Mouse (Mus musculus) lung, postnatal 14 days (tissue): ENCODE measurements at regions not wholly inside any gene's neighbourhood (a gene's known extent, or its start where the extent isn't known, plus 50 kb on each side); places are given as distances from the start of the nearest gene placed in this dataset.
A peak's percentile ranks its signal among the peaks of the same experiment; 100 is the strongest.

Experiments used
- DNase-seq: peaks from one replicate; pipeline ENCODE4 v3.0.0; 2021

- DNase-seq: no peak
These were observed 417.6 kb upstream of the Smim15 start for GRCm38 (mm10) chr13:107626670-107627069.

- DNase-seq: no peak
These were observed 422.9 kb upstream of the Smim15 start for GRCm38 (mm10) chr13:107621337-107621736.

- no peak for DNase-seq
These were observed 423.4 kb upstream of the Smim15 start for GRCm38 (mm10) chr13:107620887-107621286.

DNA sequence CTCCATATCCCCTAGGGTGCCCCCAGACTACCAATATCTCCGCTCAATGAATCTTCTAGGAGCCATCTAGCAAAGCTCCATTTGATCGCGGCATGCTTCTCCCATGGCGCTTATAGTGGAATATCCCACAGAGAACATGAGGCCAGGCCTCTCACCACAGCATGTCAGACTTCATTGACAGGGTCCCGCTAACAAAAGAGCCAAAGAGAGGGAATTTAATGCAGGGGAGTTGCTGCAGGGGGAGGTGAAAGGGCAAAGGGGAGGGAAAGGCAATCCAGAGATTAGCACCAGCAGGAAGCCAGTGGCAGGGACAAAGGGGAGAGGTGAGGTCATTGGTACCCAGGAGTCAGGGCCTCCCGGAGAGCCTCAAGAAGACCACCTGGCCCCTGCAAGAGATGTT, 424.0 kb upstream of the Smim15 start:
- DNase-seq: no peak

DNA sequence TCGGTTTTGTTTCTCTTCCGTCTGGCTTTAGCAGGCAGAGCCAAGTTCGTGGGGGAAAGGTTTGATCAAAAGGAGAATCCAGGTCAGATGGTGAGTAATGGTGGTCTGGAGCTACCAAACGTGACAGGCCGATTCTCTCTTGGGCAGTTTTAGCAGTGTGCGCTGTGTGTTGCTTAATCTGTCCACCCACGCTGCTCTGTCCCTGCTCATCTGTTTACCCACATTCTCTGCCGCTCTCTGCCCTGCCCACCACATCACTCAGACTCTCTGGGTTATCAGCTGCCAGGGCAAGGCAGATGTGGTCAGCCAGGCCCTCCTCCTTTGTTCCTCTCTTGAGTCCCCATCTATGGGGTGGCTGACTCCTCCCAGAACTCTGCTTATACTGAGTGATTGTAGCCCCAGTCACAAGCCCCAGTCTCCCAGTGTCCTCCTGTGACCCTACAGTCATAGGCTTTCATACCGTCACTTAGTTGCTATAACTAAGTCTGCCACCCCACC, 424.8 kb upstream of the Smim15 start:
- peak; percentile 3 for DNase-seq

- DNase-seq: no peak
These were observed 425.3 kb upstream of the Smim15 start for GRCm38 (mm10) chr13:107618796-107619429.

DNA sequence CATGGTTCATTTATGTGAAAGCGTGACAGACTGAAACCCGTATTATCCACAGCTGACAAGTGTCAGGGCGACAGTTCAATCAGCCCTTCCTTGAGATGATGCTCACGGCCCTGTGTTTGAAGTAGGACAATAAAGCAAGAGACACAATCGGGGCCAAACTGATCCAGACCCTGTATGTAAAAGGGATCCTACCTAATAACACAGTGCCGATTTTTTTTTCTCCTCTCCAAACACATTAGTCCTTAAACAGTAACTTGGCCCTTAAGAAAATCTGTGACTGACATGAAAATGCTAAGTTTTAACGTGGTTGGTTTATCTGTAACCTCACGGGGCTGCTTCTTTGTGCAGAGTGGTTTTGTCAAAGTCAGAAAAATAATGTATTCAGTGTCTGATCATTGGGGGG, 425.9 kb upstream of the Smim15 start:
- DNase-seq: no peak

DNA sequence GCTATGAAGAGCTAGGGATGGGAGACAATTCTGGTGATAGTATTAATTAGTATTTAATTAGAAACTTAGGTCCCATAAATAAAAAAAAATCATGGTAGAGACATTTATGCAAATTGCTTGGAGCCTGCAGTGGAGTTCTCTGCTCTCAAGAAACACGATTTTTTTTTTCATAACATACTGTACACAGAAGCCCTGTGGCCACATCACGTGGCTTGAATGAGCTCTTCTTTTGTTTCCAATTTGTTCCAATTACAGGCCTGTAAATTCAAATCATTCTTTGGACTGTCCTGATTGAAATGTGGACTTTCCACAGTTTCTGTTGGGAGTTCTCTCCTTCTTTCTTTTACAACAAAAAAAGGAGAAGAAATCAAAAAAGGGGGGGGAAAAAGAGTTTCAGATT, 426.7 kb upstream of the Smim15 start:
- no peak for DNase-seq

- peak; percentile 12 for DNase-seq
These were observed 427.5 kb upstream of the Smim15 start for GRCm38 (mm10) chr13:107616775-107617174.

- DNase-seq: no peak
These were observed 435.2 kb upstream of the Smim15 start for GRCm38 (mm10) chr13:107608996-107609503.

GRCm38 (mm10) chr13:107607294-107607693, 437.0 kb upstream of the Smim15 start:
- DNase-seq: no peak

DNA sequence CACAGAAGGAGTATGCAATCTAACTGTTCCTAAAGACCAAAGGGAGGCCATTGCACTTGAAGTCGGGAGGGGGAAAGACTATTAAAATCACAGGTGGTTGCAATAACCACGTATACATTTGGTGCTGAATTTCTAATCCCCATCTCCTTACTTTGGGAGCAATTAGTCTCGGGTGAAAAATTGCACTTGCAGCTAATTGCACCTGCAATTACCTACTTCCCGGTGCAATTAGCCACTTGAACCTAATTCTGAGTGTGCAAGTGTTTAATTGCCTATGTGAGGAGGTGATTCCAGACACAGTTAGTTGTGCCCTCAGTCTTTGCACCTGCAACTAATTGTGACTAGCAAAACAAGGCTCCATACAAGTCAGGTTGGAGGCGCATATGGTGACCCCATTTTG, 442.1 kb upstream of the Smim15 start:
- no peak for DNase-seq

DNA sequence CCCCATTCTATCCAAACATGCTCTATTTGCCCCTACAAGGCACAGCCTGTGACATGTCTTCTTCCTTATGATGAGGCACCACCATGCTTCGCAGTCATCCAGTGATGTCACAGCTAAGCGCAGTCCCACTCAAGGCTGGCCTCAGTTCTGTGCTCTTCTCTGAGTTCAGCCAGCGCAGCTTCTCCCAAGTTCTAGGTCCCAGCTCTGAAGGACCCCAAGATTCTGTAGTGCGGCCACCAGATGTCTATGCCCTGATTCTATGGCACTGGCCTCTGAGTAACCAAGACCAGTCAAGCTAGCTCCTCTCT, 443.2 kb upstream of the Smim15 start:
- no peak for DNase-seq

DNA sequence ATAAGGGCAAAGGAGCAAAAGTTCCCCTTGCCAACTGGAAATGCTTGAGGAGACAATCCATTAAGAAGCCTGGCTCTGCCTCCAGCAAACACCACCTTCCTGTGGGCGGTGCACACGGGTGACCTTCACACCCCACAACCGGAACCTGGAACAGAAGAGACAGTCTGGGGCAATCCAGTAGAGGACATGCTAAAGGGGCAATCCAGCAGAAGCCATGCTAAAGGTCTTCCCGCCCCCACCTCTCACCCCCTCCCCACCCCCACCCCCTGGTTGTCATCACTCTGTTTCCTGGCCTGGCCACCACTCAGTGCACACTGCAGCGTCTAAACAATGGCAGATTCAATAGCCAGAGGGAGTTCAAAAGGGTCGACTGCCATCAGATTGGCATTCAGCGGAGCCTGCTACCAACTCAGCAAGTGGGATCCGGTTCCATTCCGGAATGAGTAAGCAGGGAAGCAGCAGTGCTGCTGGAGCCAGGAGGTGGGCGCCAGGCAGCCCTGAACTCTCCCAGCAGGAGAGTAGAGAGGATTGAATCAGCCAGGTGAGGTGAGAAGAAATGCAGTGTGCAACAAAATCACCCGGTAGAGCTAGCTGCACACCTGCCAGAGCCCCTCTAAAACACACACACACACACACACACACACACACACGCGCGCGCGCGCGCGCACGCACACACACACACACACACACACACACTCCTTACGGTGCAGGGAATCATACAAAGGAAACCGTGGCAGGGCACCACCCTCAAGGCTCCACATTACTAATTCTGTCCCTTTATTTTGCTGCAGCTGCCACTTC, 443.7 kb upstream of the Smim15 start:
- peak; percentile 33 for DNase-seq

- no peak for DNase-seq
These were observed 445.1 kb upstream of the Smim15 start for GRCm38 (mm10) chr13:107599094-107599644.

GRCm38 (mm10) chr13:107598391-107598790, 445.9 kb upstream of the Smim15 start:
- peak; percentile 10 for DNase-seq

- DNase-seq: no peak
These were observed 447.0 kb upstream of the Smim15 start for GRCm38 (mm10) chr13:107597217-107597616.

DNA sequence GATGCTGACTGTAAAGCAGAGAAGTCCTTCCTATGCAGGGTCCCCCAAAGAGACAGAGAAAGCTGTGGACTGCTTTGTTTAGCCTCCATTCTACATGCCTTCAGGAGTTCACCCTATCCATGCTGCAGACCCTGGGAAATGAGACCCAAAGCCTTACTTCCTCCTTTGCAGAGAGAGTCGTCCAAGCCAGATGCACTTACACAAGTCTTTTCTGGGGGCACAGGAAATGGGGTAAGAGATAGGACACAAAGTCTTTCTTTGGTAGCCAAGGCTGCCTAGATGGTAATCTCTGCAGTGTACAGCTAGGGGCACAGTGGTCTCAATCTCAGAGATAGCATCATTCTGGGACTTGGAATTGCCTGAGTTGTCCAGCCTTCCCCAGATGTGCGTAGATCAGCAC, 448.1 kb upstream of the Smim15 start:
- DNase-seq: no peak

GRCm38 (mm10) chr13:107588399-107589002, 455.7 kb upstream of the Smim15 start:
- no peak for DNase-seq

DNA sequence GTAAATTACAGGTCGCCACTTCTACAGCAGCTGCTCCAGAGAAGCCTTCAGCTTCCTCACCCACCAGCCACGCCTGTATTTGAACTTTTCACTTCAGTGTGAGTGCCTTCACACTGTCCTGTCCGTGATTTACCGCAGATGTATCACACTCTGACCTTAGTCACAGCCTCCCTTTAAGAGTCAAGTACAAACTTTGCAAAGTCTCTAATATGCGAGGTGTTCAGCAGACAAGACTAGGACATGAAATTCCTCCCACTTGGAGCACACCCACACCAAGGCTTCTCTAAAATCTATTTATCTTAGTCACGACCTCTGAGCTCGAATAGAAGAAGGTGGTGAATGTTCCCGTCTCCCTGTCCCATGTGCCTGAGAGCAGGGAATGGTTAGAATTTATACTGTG, 456.6 kb upstream of the Smim15 start:
- no peak for DNase-seq

- no peak for DNase-seq
These were observed 458.3 kb upstream of the Smim15 start for GRCm38 (mm10) chr13:107585936-107586335.

GRCm38 (mm10) chr13:107585353-107585752, 458.9 kb upstream of the Smim15 start:
- no peak for DNase-seq

GRCm38 (mm10) chr13:107578968-107579367, 465.3 kb upstream of the Smim15 start:
- no peak for DNase-seq

DNA sequence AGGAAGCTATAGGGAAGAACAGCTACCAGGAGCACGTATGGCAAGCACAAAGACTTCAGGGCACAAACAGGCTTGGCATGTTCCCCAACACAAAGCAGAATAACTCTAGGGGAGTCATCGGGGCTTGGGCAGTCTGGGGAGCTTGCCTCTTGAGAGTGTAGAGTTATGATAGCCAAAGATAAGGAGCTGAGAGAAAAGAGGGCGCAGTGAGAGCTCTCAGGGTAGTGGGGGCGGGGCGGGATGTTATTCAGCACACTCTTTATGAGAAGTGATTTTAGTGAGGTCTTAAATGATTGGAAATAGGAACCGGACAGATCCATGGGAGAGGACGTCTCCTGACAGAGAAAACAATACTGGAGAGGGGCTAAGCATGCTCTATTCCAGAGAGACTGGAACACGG, 466.4 kb upstream of the Smim15 start:
- no peak for DNase-seq
